Mouse (Mus musculus) limb, embryonic 14.5 days (tissue): ENCODE data around the gene Gna13. TPM values are rescaled to one million over a fixed set of nuclear protein-coding genes. Genes with fewer than 3 reads are reported as not detected.
A peak's percentile ranks its signal among the peaks of the same experiment; 100 is the strongest.

Experiments
- ATAC-seq: fragments of 200-750 bp; cut with Nextera tagmentation; 2 replicates; pipeline ENCODE4 v1.8.0; 2017; ENCODE audit warnings: low read depth, moderate number of reproducible peaks, moderate TSS enrichment; ENCODE audit not compliant: low FRiP score
- DNase-seq: peaks from one replicate; pipeline ENCODE4 v3.0.0-alpha.2; 2015; ENCODE audit warnings: low spot score
- H3K27ac ChIP-seq: fragments of 300-500 bp; sonication (generic); replicated peaks from 2 replicates; pipeline ENCODE4 v1.5.1; 2014; ENCODE audit warnings: low read depth, mild to moderate bottlenecking, low read length, moderate library complexity, mixed read lengths
- H3K27me3 ChIP-seq: fragments of 300-500 bp; sonication (generic); 2 replicates; pipeline ENCODE4 v1.6.1; 2014; ENCODE audit warnings: low read length, mixed read lengths; ENCODE audit not compliant: control insufficient read depth, insufficient read depth
- H3K36me3 ChIP-seq: fragments of 300-500 bp; sonication (generic); 2 replicates; pipeline ENCODE4 v1.6.1; 2014; ENCODE audit warnings: mild to moderate bottlenecking, low read length, moderate library complexity, mixed read lengths; ENCODE audit not compliant: control insufficient read depth, insufficient read depth
- H3K4me1 ChIP-seq: fragments of 300-500 bp; sonication (generic); 2 replicates; pipeline ENCODE4 v1.6.1; 2014; ENCODE audit warnings: antibody characterized with exemption, low read length, mixed read lengths; ENCODE audit not compliant: control insufficient read depth, insufficient read depth
- H3K4me2 ChIP-seq: fragments of 300-500 bp; sonication (generic); replicated peaks from 2 replicates; pipeline ENCODE4 v1.6.1; 2014; ENCODE audit warnings: low read depth, mild to moderate bottlenecking, low read length, moderate library complexity; ENCODE audit not compliant: severe bottlenecking
- H3K4me3 ChIP-seq: fragments of 300-500 bp; sonication (generic); replicated peaks from 2 replicates; pipeline ENCODE4 v1.5.1; 2014; ENCODE audit warnings: low read length
- H3K9ac ChIP-seq: fragments of 300-500 bp; sonication (generic); 2 replicates; pipeline ENCODE4 v1.6.1; 2014; ENCODE audit warnings: mild to moderate bottlenecking, low read depth, low read length, moderate library complexity; ENCODE audit not compliant: severe bottlenecking
- H3K9me3 ChIP-seq: fragments of 300-500 bp; sonication (generic); 2 replicates; pipeline ENCODE4 v1.6.1; 2016; ENCODE audit warnings: low read length; ENCODE audit not compliant: control insufficient read depth
- POLR2A ChIP-seq: fragments of 200-500 bp; IDR thresholded peaks from 2 replicates; pipeline ENCODE4 v1.8.0; 2012; ENCODE audit warnings: inconsistent platforms, mild to moderate bottlenecking, moderate library complexity, borderline replicate concordance; ENCODE audit not compliant: insufficient read depth, insufficient read length; ENCODE audit errors: extremely low read depth
- WGBS: fragments of 180-500 bp; shearing (Covaris S2); extraction: QIAGEN DNeasy Blood & Tissue Kit; methylation state at CpG from one replicate; pipeline ENCODE4 v1.1.7; 2014; 5-methylcytosine and 5-hydroxymethylcytosine counted together
- polyA plus RNA-seq, 2 experiments: library from polyadenylated mRNA; depleted of rRNA in 1 of 2; stranded (reverse) in 1 of 2; unstranded in 1 of 2; fragments of >200 nt; fragmentation: Nextera tagmentation in 1 of 2; extraction: Ambion mirVana in 1 of 2; gene quantifications; 2 replicates each; pipeline versions ENCODE4 v1.2.1 to v1.2.3; 2012 to 2014

The Gna13 gene
- polyA plus RNA-seq, 2 experiments, result 24.8 to 26.2 TPM

DNA sequence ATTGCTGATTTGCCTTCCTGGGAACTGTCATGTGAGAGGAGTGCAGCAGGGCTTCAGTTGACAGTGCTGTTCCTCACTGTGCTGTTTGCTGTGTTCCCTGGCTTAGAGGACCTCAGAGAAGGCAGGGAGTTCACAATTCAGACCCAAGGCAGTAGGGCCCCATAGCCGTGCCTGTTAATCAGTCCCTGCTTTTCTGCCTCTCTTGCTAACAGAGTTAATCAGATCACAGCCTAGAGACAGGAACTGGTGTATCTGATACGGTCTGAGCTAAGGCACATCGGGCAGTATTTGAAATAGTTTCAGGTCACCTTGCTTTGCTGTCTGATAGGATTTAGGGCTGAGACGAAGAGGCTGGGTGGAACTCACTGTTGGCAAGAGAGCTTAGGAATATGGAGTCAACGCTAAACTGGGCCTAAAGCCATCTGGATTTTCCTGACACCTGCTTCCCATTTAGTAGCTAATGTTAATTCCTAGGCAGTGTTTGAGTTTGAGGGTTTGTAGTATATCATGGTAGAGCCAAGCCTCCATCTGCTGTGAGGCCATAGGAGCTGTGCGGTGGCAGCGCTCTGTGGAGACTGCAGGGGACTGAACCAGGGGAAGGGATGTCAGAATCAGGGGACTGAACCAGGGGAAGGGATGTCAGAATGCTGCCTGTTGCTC lies 14.0 kb downstream of the Gna13 start:
- Histone ChIP-seq H3K27me3 (no peaks in the 10 kb centered on the region), H3K36me3 (peaks cover 8% of the 10 kb centered on the region), H3K4me3 (no peak overlapping the region), H3K4me1 (peaks cover 27% of the 10 kb centered on the region), H3K9ac (no peak overlapping the region), H3K27ac (0 out of 2 replicates have a peak overlapping the region, but pooled peaks have one; percentile 4), H3K9me3 (no peaks in the 10 kb centered on the region), H3K4me2 (no peak overlapping the region)
- TF ChIP-seq POLR2A, result no peak
- 21% methylated on average over 7 of the region's 7 CpGs for WGBS
- ATAC-seq (0 out of 2 replicates have a peak, but pooled peaks have one; percentile 34), DNase-seq (peak; percentile 83)

GRCm38 (mm10) chr11:109377477-109377876 lies 14.8 kb downstream of the Gna13 start:
- Histone ChIP-seq H3K27ac (no peak overlapping the region), H3K27me3 (no peaks in the 10 kb centered on the region), H3K4me3 (no peak overlapping the region), H3K4me1 (peaks cover 27% of the 10 kb centered on the region), H3K9me3 (no peaks in the 10 kb centered on the region), H3K4me2 (no peak overlapping the region), H3K9ac (no peak overlapping the region), H3K36me3 (peaks cover 8% of the 10 kb centered on the region)
- DNase-seq (no peak), ATAC-seq (no peak)
- WGBS, result 33% methylated on average over 10 of the region's 10 CpGs
- no peak for TF ChIP-seq POLR2A

DNA sequence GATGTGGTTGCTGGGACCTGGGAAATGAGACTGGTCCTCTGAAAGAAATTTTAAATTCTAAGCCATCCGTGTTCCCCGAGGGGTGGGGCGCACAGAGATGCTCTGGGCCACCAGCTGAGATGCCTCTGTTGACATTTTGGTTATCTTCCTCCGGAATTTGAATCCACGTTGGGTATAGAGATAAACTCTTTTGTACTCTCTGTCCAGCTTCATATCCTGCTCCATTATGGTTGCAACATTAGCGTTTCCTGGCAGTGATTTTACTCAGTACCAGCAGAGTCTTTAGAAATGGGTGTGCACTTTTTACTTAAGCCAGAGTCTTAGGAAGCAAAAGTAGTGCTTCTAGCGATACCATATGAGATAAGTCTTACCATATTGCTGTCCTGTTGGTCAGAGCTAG lies 15.4 kb downstream of the Gna13 start:
- 76% methylated on average over 7 of the region's 7 CpGs for WGBS
- ATAC-seq, result no peak
- no peaks in the 10 kb centered on the region for H3K9me3 ChIP-seq
- no peak overlapping the region for H3K9ac ChIP-seq
- no peak overlapping the region for H3K4me2 ChIP-seq
- DNase-seq, result no peak
- H3K27me3 ChIP-seq, result no peaks in the 10 kb centered on the region
- peaks cover 27% of the 10 kb centered on the region for H3K4me1 ChIP-seq
- no peak for TF ChIP-seq POLR2A
- peaks cover 5% of the 10 kb centered on the region for H3K36me3 ChIP-seq
- no peak overlapping the region for H3K4me3 ChIP-seq
- no peak overlapping the region for H3K27ac ChIP-seq

DNA sequence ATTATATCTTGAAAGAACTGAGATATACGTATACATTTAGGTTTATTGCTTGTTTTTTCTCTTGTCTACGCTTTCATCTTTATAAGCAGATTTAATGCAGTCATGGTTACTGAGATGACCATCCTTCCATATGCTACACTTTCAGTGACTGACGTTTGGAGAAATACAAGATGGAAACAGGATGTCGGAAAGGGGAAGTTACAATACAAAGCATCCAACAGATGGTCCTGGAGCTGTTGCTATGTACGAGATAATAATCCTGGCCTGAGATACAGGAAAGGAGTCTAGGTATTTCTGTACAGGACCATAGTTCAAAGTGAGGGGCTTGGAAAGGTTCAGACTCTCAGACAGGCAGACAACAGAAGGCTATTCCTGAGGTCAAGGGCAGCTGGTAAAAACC lies 18.0 kb downstream of the Gna13 start:
- ATAC-seq (no peak), DNase-seq (no peak)
- TF ChIP-seq POLR2A, result no peak
- Histone ChIP-seq H3K9ac (no peak overlapping the region), H3K4me2 (no peak overlapping the region), H3K27me3 (no peaks in the 10 kb centered on the region), H3K36me3 (no peaks in the 10 kb centered on the region), H3K27ac (no peak overlapping the region), H3K4me3 (no peak overlapping the region), H3K9me3 (no peaks in the 10 kb centered on the region), H3K4me1 (peaks cover 23% of the 10 kb centered on the region)
- WGBS, result 79% methylated on average over 5 of the region's 5 CpGs

DNA sequence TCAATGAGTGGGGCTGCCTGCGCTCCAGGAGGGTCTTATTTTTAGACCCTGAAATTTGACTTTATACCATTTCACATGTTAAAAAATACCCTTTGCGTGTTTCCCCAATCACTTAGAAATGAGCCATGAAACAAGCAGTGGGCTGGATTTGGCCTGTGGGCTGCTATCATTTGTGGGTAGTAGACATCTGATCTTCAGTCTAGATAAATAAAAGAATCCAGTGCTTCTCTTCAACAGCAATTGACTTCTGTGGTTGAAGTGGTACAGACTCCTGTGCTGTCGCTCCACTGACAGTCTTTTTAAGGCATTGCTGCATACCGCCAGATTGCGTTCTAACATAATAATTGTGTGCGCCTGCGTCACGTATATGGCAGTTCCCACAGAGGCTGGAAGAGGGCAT lies 22.7 kb downstream of the Gna13 start:
- Histone ChIP-seq H3K4me1 (0 out of 2 replicates have a peak, but pooled peaks cover 2% of the 10 kb centered on the region), H3K4me3 (no peak overlapping the region), H3K4me2 (no peak overlapping the region), H3K9ac (no peak overlapping the region), H3K9me3 (no peaks in the 10 kb centered on the region), H3K27ac (no peak overlapping the region), H3K36me3 (no peaks in the 10 kb centered on the region), H3K27me3 (no peaks in the 10 kb centered on the region)
- WGBS, result 88% methylated on average over 8 of the region's 8 CpGs
- ATAC-seq (no peak), DNase-seq (no peak)
- TF ChIP-seq POLR2A, result no peak
